Mouse (Mus musculus) lung, adult 2 months (tissue): ENCODE measurements around the gene Plagl1.

Source experiments
- CTCF ChIP-seq: fragments of 200-500 bp; IDR thresholded peaks from 2 replicates; pipeline ENCODE4 v1.5.1; 2011; ENCODE audit warnings: mild to moderate bottlenecking, low read length, control low read depth; ENCODE audit not compliant: insufficient read depth
- POLR2A ChIP-seq: fragments of 200-500 bp; IDR thresholded peaks from 2 replicates; pipeline ENCODE4 v1.6.1; 2011; ENCODE audit warnings: low read depth, mild to moderate bottlenecking, control low read depth, low read length, borderline replicate concordance; ENCODE audit errors: extremely low read depth

GRCm38 (mm10) chr10:13060821-13061671 lies 742 bp downstream of the Plagl1 start:
- TF ChIP-seq CTCF: no peak
- TF ChIP-seq POLR2A: no peak
